Mouse (Mus musculus) heart, postnatal 10 days (tissue): ENCODE data around the gene Sh2d3c. TPM values are rescaled to one million over a fixed set of nuclear protein-coding genes. Genes with fewer than 3 reads are reported as not detected.

Source experiments
- DNase-seq, 2 experiments: peaks; one replicate each; pipeline ENCODE4 v3.0.0; 2021
- intact Hi-C: fragments of 180-260 bp; cut with DNase I; formaldehyde crosslinking; loops from one replicate; pipeline ENCODE4 v1.15.1; 2025
- total RNA-seq, 2 experiments: library from RNA; stranded (reverse); gene quantifications; 2 replicates each; pipeline ENCODE4 v1.2.3; 2021

The Sh2d3c gene
- 10 to 100 TPM; 45.3 to 47.1 TPM for total RNA-seq

DNA sequence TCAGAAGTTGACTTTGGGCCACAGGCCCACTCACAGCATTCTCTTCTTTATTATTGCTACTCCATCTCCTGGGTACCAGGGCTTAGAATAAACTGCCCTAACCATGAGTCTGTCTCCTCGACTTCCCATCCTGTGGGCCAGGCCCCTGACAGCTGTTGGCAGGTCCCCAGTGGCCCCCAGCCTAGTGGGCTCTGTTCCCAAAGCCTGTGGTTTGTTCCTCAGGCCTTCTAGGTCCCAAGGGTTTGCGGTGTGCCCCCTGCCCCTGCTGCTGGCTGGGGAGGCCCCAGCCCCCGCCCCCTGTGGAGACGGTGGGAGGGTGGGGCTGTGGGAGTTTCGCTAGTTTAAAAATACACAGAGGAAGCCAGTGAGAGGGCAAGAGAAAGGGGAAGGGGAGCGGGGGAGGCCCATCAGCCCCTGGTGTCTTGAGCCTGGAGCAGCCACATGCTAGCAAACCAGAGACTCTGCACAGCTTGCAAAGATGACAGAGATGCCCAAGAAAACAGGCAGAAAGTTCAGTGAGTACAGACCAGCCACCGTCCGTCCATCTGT is at the start of gene Sh2d3c:
Gene Sh2d3c, plus strand, starts transcription at position 375 of the 549 bp plus-strand sequence.
- intact Hi-C loops, result no loop called here
- peak; percentile 55 to 60 for DNase-seq

DNA sequence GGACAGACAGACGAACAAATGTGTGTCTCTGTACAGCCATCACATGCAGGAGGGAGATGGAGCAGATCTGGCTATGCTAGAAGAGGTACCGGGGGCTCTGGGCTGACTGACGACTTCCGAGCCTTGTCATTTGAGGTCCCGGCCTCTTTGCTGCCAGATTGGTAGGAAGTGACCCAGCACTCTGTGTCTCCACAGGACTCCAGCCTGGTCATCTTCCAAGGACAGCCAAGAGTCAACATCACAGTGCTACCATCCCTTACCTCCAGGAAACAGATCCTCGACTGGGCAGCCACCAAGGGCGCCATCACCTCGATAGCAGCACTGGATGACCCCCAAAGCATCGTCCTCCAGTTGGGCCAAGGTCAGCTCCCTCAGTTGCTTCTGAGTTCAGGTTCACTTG is 49.7 kb upstream of the Sh2d3c start:
- DNase-seq, result no peak
- intact Hi-C loops, result no loop called here

- DNase-seq, result no peak
- intact Hi-C loops, result no loop called here
Measured at GRCm38 (mm10) chr2:32671907-32672595, 48.8 kb upstream of the Sh2d3c start.

GRCm38 (mm10) chr2:32673176-32673917 is 47.5 kb upstream of the Sh2d3c start:
- DNase-seq, result no peak
- intact Hi-C loops, result no loop called here

DNA sequence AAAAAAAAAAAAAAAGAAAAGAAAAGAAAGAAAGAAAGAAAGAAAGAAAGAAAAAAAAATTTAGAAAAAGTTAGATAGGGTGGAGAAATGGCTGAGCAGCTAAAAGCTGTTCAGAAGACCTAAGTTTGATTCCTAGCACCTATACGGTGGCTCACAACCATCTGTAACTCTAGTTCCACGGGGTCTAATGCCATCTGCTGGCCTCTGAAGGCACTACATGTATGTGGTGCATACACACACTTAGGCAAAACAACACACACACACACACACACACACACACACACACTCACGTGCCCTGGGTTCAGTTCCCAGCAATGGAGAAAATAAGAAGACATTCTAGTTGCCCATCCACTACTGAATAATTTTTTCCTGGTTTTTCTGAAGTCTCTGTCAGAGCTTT is 44.0 kb upstream of the Sh2d3c start:
- intact Hi-C loops, result no loop called here
- no peak for DNase-seq

- intact Hi-C loops, result no loop called here
- no peak for DNase-seq
Measured at GRCm38 (mm10) chr2:32677683-32678082, 43.2 kb upstream of the Sh2d3c start.

DNA sequence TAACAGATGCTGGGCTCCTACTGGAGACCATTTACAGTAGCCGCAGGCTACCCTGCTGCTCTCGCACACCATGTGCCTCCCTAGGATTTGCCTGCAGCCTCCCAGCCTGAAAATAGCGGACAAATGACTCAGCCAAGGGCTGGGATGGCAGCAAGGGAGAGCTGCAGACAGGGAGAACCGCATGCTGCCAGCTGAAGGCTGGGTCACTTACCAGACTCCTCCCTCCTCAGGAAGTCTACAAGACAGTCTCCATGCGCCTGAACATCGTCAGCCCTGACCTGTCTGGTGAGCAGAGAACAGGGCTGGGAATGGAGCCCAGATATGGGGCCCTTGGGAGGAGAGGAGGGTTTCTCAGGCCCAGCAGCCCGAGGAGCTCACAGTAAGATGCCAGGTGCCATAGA is 40.8 kb upstream of the Sh2d3c start:
- peak; percentile 52 to 57 for DNase-seq
- intact Hi-C loops, result no loop called here

GRCm38 (mm10) chr2:32680961-32681650 is 39.7 kb upstream of the Sh2d3c start:
- intact Hi-C loops, result no loop called here
- no peak for DNase-seq

DNA sequence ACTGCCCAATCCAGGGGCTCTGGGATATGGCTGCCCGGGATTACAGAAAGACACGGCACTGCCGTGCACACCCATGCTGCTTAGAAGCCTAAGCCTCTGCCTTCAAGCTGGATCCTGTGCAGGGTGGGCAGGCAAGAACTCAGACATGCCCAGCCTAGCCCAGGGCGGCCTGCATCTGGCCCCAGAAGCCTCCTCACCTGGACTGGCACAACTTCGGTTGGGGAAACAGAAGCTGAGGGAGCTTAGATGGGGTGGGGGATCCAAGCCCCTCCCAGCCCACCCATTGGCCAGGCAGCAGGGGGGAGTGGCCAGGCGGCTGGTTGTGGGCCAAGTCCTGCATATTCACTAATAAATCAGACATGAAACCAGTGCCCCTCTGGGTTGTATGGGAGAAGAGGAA is 39.1 kb upstream of the Sh2d3c start:
- intact Hi-C loops, result no loop called here
- no peak for DNase-seq

GRCm38 (mm10) chr2:32682721-32683417 is 38.0 kb upstream of the Sh2d3c start:
- DNase-seq, result peak; percentile 43 to 45
- intact Hi-C loops, result no loop called here

DNA sequence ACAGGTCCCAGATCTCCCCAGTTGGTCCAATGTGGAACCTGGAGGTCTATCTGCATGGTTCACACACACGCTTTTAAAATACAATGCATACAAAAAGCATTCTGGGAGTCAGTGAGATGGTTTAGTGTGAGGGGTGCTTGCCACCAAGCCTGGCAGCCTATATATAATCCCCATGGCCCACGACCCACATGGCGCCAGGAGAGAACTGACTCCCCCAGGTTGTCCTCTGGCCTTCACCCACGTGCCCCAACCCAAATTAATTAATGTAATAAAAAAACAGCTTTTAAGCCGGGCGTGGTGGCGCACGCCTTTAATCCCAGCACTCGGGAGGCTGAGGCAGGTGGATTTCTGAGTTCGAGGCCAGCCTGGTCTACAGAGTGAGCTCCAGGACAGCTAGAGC is 37.2 kb upstream of the Sh2d3c start:
- intact Hi-C loops, result no loop called here
- DNase-seq, result no peak

DNA sequence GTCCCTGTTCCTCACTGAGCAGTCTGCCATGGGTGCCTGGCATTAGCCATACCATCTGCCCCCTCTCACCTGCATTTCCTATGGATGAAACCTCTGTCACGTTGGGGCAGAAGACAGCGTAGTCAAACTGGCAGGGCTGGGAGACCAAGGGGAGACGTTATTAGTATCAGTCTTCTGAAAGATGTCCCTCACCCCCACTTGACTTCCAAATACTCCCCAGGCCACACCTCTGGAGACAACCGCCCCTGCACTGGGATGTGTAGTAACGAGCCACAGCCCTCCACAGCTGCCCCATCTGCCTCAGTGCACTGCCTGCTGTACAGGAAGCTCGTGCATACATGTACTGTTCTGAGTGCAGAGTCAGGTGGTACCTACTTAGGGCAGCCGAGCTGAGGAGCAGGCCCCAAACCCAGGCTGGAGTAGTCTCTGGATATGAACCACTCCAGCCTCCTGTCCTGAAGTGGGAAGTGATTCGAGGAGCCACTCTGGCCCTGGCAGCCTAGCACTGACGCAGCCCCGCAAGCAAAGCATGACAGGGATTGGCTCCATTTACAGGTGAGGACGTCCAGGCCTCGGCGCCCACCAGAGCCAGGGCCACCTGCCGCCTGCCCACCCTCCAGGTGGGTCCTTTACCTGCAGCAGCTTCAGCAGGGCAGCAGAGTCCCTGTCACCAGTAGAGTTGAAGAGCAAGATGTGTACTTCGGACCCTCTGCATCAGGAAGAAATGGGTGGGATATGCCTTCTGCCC is 36.0 kb upstream of the Sh2d3c start:
- intact Hi-C loops, result no loop called here
- no peak for DNase-seq

GRCm38 (mm10) chr2:32685807-32686206 is 35.0 kb upstream of the Sh2d3c start:
- DNase-seq, result no peak
- intact Hi-C loops, result no loop called here

DNA sequence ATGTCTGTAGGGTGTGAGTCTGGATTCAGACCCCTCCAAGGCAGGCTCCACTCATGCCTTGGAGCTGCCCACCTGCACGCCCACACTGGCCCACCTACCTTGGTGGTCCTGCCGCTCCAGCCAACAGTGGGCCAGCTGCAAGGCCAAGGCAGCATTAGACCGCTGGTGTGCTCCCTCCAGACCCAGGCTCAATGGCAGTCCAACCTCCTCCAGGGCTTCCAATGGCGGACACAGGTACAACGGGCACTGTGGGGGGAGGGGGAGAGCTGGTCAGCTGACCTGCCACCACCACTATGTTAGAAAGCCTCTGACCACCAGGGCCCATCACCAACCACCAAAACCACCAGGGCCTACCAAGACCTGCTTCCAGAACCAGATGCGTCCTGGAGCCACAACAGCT is 34.2 kb upstream of the Sh2d3c start:
- no peak for DNase-seq
- intact Hi-C loops, result no loop called here

- intact Hi-C loops, result no loop called here
- DNase-seq, result no peak
Measured at GRCm38 (mm10) chr2:32687562-32687961, 33.3 kb upstream of the Sh2d3c start.

GRCm38 (mm10) chr2:32689420-32689819 is 31.4 kb upstream of the Sh2d3c start:
- intact Hi-C loops, result loop anchor here (1.0 kb wide), 2 partner anchors 58 to 106 kb away; no protein-coding TSS in a partner anchor

GRCm38 (mm10) chr2:32691041-32691440 is 29.8 kb upstream of the Sh2d3c start:
- intact Hi-C loops, result no loop called here
- DNase-seq, result no peak

More at GRCm38 (mm10) chr2:32689420-32689819, 31.4 kb upstream of the Sh2d3c start:
- peak; percentile 91 to 95 for DNase-seq

GRCm38 (mm10) chr2:32692496-32692895 is 28.4 kb upstream of the Sh2d3c start:
- intact Hi-C loops, result no loop called here
- no peak for DNase-seq

DNA sequence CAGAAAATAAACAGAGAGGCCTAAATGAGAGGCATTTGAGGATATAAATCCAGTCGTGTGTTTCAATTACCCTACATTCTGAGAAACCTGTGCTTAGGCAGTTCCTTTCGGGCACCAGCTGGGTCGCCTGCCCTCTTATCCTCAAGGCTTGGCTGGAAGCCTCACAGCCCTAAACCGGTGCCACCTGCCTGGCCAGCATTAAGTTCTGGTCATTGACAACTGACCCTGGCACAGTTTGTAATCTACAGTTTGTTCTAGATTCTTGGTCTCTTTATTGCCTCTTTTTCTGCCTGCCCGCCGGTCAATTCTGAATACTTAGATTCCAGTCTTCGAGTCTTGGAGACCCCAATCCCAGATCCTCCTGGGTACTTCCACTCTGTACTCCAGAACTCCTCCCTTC is 27.6 kb upstream of the Sh2d3c start:
- intact Hi-C loops, result no loop called here
- peak in 1 of 2 experiments; percentile 37 for DNase-seq

- DNase-seq, result peak; percentile 97 to 98
- intact Hi-C loops, result no loop called here
Measured at GRCm38 (mm10) chr2:32693823-32694411, 26.9 kb upstream of the Sh2d3c start.
